Mouse (Mus musculus): ENCODE measurements around the gene C2cd3.

GRCm38 (mm10) chr7:100429102-100429501 lies 57.1 kb downstream of the C2cd3 start:
- TF ChIP-seq E2F4 (IDR thresholded peaks at IDR 0.05; ENCODE audit: insufficient read depth) (no peak), POLR2AphosphoS2 (IDR thresholded peaks at IDR 0.05; ENCODE audit: insufficient read length, low read depth) (no peak), POLR2A (IDR thresholded peaks at IDR 0.05; ENCODE audit: insufficient read length, low read depth) (no peak), MYOG (IDR thresholded peaks at IDR 0.05; ENCODE audit: control insufficient read depth in 1 of 3, insufficient read depth in 1 of 3, insufficient read length in 2 of 3, low read depth in 2 of 3) (no peak), TCF3 (IDR thresholded peaks at IDR 0.05; ENCODE audit: insufficient read length, low read depth) (no peak), MAX (IDR thresholded peaks at IDR 0.05; ENCODE audit: low read depth) (no peak), USF1 (IDR thresholded peaks at IDR 0.05; ENCODE audit: low read depth) (no peak), TCF12 (IDR thresholded peaks at IDR 0.05; ENCODE audit: insufficient read depth, poor library complexity, severe bottlenecking) (no peak), MYOD1 (IDR thresholded peaks at IDR 0.05; ENCODE audit: control insufficient read depth in 1 of 3, insufficient read length in 2 of 3, low read depth in 2 of 3) (no peak), CEBPB (IDR thresholded peaks at IDR 0.05; ENCODE audit: insufficient read depth, poor library complexity, severe bottlenecking) (no peak), REST (IDR thresholded peaks at IDR 0.05; ENCODE audit: insufficient read depth, insufficient read length) (no peak), SRF (IDR thresholded peaks at IDR 0.05; ENCODE audit: control insufficient read depth, insufficient read length, low read depth) (no peak)
